Mouse (Mus musculus) NIH3T3 (cell line): ENCODE data around the gene Tlnrd1.

Experiments used
- DNase-seq: peaks from one replicate; pipeline ENCODE4 v3.0.0-alpha.2; 2012; ENCODE audit warnings: low read depth

Tlnrd1 gene

DNA sequence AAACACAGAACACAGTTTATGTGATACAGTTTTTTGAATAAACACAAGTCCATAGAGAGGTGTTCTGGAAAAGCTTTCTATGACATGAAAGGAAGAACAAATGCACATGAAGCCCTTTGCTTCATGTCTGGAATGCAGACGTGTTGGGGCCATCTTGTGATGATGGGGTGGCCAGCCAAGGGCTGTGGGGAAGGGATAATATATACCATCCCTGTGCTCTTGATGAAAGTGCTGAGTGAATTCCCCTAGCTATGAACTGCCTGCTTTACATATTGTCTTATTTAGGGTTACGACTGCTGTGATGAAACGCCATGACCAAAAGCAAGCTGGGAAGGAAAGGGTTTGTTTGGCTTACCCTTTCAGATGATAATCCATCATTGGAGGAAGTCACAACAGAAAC, 39.3 kb downstream of the Tlnrd1 start:
- DNase-seq = peak; percentile 26

DNA sequence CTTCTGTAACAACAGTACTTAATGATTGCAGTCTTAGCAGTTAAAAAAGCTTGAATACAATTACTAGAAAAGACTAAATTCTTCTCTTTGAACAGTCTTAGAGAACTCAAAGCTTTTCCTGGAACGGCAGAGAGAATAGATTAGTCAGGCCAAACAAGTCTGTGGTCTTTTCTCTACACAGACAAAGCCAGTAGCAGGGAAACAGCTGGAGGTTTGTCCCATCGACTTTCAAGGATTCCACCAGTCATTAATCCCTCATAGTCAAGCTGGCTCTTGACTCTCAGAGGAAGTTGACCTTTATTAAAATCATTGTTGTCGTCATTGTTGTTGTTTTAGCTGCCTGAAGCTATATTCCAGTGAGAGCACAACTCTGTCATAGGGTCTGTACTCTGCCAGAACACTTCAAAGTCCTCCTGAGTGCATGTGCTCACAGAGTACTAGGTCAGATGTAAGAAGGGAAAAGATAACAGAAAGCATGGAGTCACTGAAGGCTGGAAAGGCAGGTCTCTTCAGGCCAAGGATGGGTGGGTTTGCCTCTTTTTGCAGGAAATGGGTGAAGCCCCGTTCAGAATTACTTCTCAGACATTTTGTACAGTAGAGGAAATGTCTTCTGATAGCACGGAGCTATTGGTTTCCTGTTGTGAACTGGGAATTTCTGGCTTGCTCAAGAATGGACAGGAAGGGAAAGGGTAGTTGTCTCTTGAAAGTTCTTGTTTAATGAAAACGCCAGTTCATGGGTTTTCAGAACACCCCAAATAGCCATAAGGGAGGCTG, 41.4 kb downstream of the Tlnrd1 start:
- DNase-seq = no peak

DNA sequence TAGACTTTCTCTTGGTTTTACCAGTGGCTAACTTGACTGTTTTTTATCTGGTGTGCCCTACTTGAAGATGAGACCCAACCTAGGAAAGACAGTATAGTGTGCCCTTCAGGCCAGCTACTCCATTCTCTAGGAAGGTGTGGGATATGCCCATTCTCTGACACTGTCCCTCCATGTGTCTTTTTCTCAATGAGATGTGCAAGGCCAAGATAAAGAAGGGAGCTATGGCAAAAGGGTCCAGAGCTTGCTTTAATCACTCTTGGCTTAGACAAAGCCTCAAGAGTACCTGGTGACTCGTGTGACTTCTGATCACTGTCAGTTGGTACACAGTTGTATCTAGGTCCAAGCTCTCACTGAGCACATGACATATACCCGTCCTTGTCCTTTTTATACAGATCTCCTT, 44.0 kb downstream of the Tlnrd1 start:
- DNase-seq = no peak

DNA sequence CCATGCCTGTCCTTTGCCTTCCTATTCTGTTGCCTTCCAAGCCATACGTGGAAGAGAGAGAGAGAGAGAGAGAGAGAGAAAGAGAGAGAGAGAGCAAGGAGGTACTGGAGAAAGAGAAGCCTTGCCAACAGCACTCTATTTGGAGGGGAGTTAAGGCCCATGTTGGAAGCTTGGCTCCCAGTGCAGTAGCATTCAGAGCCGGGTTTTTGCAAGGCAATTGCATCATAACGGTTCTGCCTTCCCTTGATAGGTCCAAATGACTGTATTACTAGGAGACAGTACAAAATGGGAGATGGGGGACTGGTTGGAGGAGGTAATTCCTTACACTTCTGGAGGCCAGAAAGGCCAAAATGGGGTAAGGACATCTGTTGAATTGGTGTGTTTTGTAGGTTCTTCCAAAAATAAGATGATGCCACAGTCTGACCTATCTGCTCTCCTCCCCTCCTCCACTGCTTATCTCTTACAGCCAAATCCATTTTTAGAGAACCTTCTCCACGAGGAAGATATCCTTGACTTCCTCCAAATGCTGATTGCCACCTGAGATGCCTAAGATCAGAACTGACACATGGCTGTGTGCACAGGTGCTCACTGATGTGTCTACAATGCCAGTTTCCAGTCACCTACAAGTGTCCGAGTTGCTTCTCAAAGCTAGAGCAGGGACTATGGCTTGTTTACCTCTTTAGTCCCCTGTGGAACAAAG, 45.4 kb downstream of the Tlnrd1 start:
- peak; percentile 68 for DNase-seq
